Mouse (Mus musculus): ENCODE data around the gene Kank1. TPM values are rescaled to one million over a fixed set of nuclear protein-coding genes. Genes with fewer than 3 reads are reported as not detected.

Gene Kank1
- polyA plus RNA-seq, 1 experiment from 2014 or later: 18.5 TPM

- Histone ChIP-seq H3K4me1 (ENCODE audit: insufficient read depth) (peaks cover 4% of the 10 kb centered on the region; the same call in 1 of the 2 replicates), H3K27me3 (ENCODE audit: insufficient read depth, low read length) (no peaks in the 10 kb centered on the region), H3K36me3 (ENCODE audit: insufficient read depth) (no peaks in the 10 kb centered on the region), H3K27ac (ENCODE audit: low read depth) (no peak overlapping the region), H3K4me3 (ENCODE audit: low read depth, low read length) (no peak overlapping the region), H3K4me2 (peak overlapping the region; percentile 53), H3K9ac (no peak overlapping the region), H3K9me3 (ENCODE audit: low read depth, low read length) (no peaks in the 10 kb centered on the region)
- ATAC-seq (ENCODE audit: insufficient read depth) (no peak), DNase-seq (peak; percentile 50)
- 28% methylated on average over 6 of the region's 6 CpGs for WGBS
- no peak for TF ChIP-seq CTCF (IDR thresholded peaks at IDR 0.05; ENCODE audit: low read depth)
These were observed 107.6 kb downstream of the Kank1 start for GRCm38 (mm10) chr19:25344371-25344770.

- H3K27me3 ChIP-seq (ENCODE audit: insufficient read depth, low read length): no peaks in the 10 kb centered on the region
- WGBS: 87% methylated on average over 5 of the region's 5 CpGs
- peaks cover 4% of the 10 kb centered on the region; the same call in 1 of the 2 replicates for H3K4me1 ChIP-seq (ENCODE audit: insufficient read depth)
- no peak overlapping the region for H3K4me3 ChIP-seq (ENCODE audit: low read depth, low read length)
- no peak for TF ChIP-seq CTCF (IDR thresholded peaks at IDR 0.05; ENCODE audit: low read depth)
- H3K27ac ChIP-seq (ENCODE audit: low read depth): no peak overlapping the region
- H3K9me3 ChIP-seq (ENCODE audit: low read depth, low read length): no peaks in the 10 kb centered on the region
- DNase-seq: no peak
- no peak for ATAC-seq (ENCODE audit: insufficient read depth)
- no peak overlapping the region for H3K4me2 ChIP-seq
- no peaks in the 10 kb centered on the region for H3K36me3 ChIP-seq (ENCODE audit: insufficient read depth)
- no peak overlapping the region for H3K9ac ChIP-seq
These were observed 109.2 kb downstream of the Kank1 start for GRCm38 (mm10) chr19:25345972-25346371.

GRCm38 (mm10) chr19:25347515-25347914 lies 110.7 kb downstream of the Kank1 start:
- H3K27me3 ChIP-seq (ENCODE audit: insufficient read depth, low read length): no peaks in the 10 kb centered on the region
- no peaks in the 10 kb centered on the region for H3K9me3 ChIP-seq (ENCODE audit: low read depth, low read length)
- DNase-seq: peak; percentile 39
- peak; percentile 33; the same call in 1 of the 2 replicates for ATAC-seq (ENCODE audit: insufficient read depth)
- no peak overlapping the region for H3K27ac ChIP-seq (ENCODE audit: low read depth)
- H3K36me3 ChIP-seq (ENCODE audit: insufficient read depth): no peaks in the 10 kb centered on the region
- H3K9ac ChIP-seq: no peak overlapping the region
- H3K4me1 ChIP-seq (ENCODE audit: insufficient read depth): peaks cover 4% of the 10 kb centered on the region; the same call in 1 of the 2 replicates
- H3K4me2 ChIP-seq: no peak overlapping the region
- 22% methylated on average over 5 of the region's 5 CpGs for WGBS
- H3K4me3 ChIP-seq (ENCODE audit: low read depth, low read length): no peak overlapping the region
- no peak for TF ChIP-seq CTCF (IDR thresholded peaks at IDR 0.05; ENCODE audit: low read depth)

- H3K4me3 ChIP-seq (ENCODE audit: low read depth, low read length): no peak overlapping the region
- no peak overlapping the region for H3K9ac ChIP-seq
- H3K9me3 ChIP-seq (ENCODE audit: low read depth, low read length): no peaks in the 10 kb centered on the region
- no peak for TF ChIP-seq CTCF (IDR thresholded peaks at IDR 0.05; ENCODE audit: low read depth)
- no peak overlapping the region for H3K27ac ChIP-seq (ENCODE audit: low read depth)
- WGBS: 29% methylated on average over 15 of the region's 15 CpGs
- ATAC-seq (ENCODE audit: insufficient read depth) (no peak), DNase-seq (no peak)
- H3K4me1 ChIP-seq (ENCODE audit: insufficient read depth): no peaks in the 10 kb centered on the region
- 0 out of 2 replicates have a peak overlapping the region, but pooled peaks have one; percentile 12 for H3K4me2 ChIP-seq
- H3K36me3 ChIP-seq (ENCODE audit: insufficient read depth): no peaks in the 10 kb centered on the region
- H3K27me3 ChIP-seq (ENCODE audit: insufficient read depth, low read length): no peaks in the 10 kb centered on the region
These were observed 114.6 kb downstream of the Kank1 start for GRCm38 (mm10) chr19:25351257-25351955.

GRCm38 (mm10) chr19:25357094-25357493 lies 120.3 kb downstream of the Kank1 start:
- H3K4me3 ChIP-seq (ENCODE audit: low read depth, low read length): no peak overlapping the region
- no peak for ATAC-seq (ENCODE audit: insufficient read depth)
- TF ChIP-seq CTCF (IDR thresholded peaks at IDR 0.05; ENCODE audit: low read depth): no peak
- DNase-seq: no peak
- peaks cover 10% of the 10 kb centered on the region; the same call in 1 of the 2 replicates for H3K4me1 ChIP-seq (ENCODE audit: insufficient read depth)
- H3K36me3 ChIP-seq (ENCODE audit: insufficient read depth): no peaks in the 10 kb centered on the region
- no peak overlapping the region for H3K27ac ChIP-seq (ENCODE audit: low read depth)
- H3K27me3 ChIP-seq (ENCODE audit: insufficient read depth, low read length): no peaks in the 10 kb centered on the region
- no peak overlapping the region for H3K9ac ChIP-seq
- H3K9me3 ChIP-seq (ENCODE audit: low read depth, low read length): no peaks in the 10 kb centered on the region
- 33% methylated on average over 11 of the region's 11 CpGs for WGBS
- H3K4me2 ChIP-seq: no peak overlapping the region

GRCm38 (mm10) chr19:25358486-25359120 lies 121.8 kb downstream of the Kank1 start:
- Histone ChIP-seq H3K4me3 (ENCODE audit: low read depth, low read length) (no peak overlapping the region), H3K9ac (no peak overlapping the region), H3K4me1 (ENCODE audit: insufficient read depth) (peaks cover 10% of the 10 kb centered on the region; the same call in 1 of the 2 replicates), H3K9me3 (ENCODE audit: low read depth, low read length) (no peaks in the 10 kb centered on the region), H3K4me2 (no peak overlapping the region), H3K27me3 (ENCODE audit: insufficient read depth, low read length) (no peaks in the 10 kb centered on the region), H3K27ac (ENCODE audit: low read depth) (no peak overlapping the region), H3K36me3 (ENCODE audit: insufficient read depth) (no peaks in the 10 kb centered on the region)
- no peak for TF ChIP-seq CTCF (IDR thresholded peaks at IDR 0.05; ENCODE audit: low read depth)
- ATAC-seq (ENCODE audit: insufficient read depth) (no peak), DNase-seq (no peak)
- WGBS: 44% methylated on average over 8 of the region's 8 CpGs

- Histone ChIP-seq H3K4me1 (ENCODE audit: insufficient read depth) (peaks cover 10% of the 10 kb centered on the region; the same call in 1 of the 2 replicates), H3K36me3 (ENCODE audit: insufficient read depth) (no peaks in the 10 kb centered on the region), H3K27me3 (ENCODE audit: insufficient read depth, low read length) (no peaks in the 10 kb centered on the region), H3K4me2 (0 out of 2 replicates have a peak overlapping the region, but pooled peaks have one; percentile 15), H3K27ac (ENCODE audit: low read depth) (no peak overlapping the region), H3K4me3 (ENCODE audit: low read depth, low read length) (no peak overlapping the region), H3K9me3 (ENCODE audit: low read depth, low read length) (no peaks in the 10 kb centered on the region), H3K9ac (no peak overlapping the region)
- ATAC-seq (ENCODE audit: insufficient read depth) (peak; percentile 70; the same call in 1 of the 2 replicates), DNase-seq (peak; percentile 62)
- 26% methylated on average over 9 of the region's 9 CpGs for WGBS
- peak; percentile 42 for TF ChIP-seq CTCF (IDR thresholded peaks at IDR 0.05; ENCODE audit: low read depth)
These were observed 123.8 kb downstream of the Kank1 start for GRCm38 (mm10) chr19:25360571-25361029.

Data from lung, embryonic 14.5 days (tissue).